Mouse (Mus musculus): ENCODE measurements around the gene Shisa3.

DNA sequence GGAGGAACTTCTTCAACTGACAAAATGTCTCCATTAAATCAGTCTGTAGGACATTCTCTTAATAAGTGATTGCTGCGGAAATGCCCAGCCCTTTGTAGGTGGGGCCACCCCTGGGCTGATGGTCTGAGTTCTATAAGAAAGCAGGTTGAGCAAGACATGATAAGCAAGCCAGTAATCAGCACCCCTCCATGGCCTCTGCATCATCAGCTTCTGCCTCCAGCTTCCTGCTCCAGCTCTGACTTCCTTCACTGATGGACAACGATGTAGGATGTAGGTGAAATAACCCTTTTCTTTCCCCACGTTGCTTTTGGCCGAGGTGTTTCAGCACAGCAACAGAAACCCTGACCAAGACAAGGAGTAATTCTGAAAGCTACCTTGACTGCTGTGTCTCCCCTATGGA is 41.5 kb downstream of the Shisa3 start:
- TF ChIP-seq CTCF (IDR thresholded peaks at IDR 0.05; ENCODE audit: insufficient read depth, low read depth, low read length) (no peak), POLR2A (IDR thresholded peaks at IDR 0.05; ENCODE audit: insufficient read depth, low read depth, low read length) (no peak)

Measured in olfactory bulb, adult 2 months (tissue).